Mouse (Mus musculus) adrenal gland, postnatal 36 days (tissue): ENCODE measurements at regions not wholly inside any gene's neighbourhood (a gene's known extent, or its start where the extent isn't known, plus 50 kb on each side); places are given as distances from the start of the nearest gene placed in this dataset.

Experiments
- DNase-seq, 2 experiments: peaks; one replicate each; pipeline ENCODE4 v3.0.0; 2021; ENCODE audit warnings: mixed read lengths in 1 of 2

DNA sequence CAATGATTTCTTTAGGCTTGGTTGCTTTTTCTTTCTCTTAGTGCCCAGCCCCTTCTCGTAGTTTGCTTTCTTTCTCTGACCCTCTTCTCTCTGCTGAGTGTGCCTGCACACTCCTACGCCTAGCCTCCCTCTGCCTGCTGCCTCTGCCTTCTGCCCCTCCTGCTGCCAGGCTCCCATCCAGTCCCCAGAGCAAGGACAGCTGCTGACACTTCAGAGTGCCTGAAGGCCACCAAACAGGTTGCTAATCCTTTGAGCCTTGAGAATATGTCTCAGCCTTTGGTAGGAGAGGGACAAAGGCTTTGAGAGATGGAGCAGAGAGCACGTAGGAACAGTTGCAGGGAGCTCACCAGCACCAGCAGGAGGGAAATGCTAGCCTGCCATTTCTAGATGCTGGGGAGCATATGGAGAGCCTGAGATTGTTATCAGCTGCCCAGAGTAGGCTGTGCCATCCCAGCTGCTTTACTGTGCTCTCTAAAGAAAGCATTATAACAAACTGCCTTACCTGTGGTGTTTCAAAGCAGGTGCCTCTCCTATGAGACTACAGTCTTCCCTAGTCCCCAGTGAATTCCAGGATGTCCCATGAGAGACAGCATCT lies 103.0 kb upstream of the Arrdc4 start:
- no peak for DNase-seq

GRCm38 (mm10) chr7:68844606-68845005 lies 95.6 kb upstream of the Arrdc4 start:
- DNase-seq = no peak

GRCm38 (mm10) chr7:68843374-68843773 lies 94.3 kb upstream of the Arrdc4 start:
- peak; percentile 39 to 44 for DNase-seq

DNA sequence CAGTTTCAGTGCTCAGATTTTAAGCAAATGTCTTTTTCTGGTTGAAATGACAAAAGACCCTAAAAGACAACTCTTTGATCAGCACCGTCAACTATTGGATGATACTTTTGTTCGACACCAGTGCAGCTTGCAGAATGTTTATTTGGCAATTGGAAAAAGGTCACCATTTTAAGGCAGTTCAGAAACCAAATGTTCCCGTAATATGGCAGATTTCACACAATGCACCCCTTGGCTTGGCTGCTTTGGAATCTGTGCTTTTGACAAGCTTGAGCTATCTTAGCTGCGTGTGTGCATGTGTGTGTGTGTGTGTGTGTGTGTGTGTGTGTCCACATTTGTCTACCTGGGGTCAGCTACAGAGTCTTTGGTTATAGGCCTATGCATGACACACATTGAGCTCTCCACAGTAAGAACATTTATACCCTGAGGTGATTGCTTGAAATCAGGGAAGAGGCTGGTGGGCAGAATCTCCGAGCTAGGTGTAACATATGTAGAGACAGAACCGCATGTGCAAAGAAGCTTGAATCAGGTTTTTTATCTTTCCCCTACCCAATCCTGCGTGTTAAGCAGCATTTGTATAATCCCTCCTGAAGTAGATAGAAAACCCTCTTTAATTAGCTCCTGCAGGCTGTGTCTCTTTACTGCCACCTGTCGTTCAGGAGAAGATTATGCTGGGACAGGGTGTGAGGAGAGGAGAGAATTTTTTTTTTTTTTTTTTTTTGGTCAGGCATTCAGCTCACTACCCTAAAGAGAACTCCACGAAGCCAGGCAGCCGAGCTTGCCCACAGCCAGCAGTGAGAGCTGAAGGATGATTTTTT lies 85.1 kb upstream of the Arrdc4 start:
- peak in 1 of 2 experiments; percentile 11 for DNase-seq

DNA sequence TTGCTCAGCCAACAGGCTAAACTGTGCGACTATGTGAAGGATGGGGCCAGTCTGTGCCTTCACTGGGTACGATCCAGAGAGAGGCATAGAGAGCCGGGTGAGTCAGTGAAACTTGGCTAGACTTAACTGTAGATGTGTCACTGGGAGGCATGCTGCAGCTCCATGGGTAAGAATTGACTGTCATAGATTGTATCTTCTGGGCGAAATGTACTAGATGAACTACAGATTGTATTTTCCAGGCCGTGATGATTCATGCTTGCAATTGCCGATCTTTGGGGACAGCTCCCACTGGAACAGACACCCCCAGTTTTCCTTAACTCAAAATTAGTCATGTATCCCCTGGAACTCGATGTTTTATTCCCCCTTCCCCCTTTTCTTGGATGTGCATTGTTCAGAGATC lies 84.5 kb upstream of the Arrdc4 start:
- DNase-seq = peak; percentile 42 to 66

DNA sequence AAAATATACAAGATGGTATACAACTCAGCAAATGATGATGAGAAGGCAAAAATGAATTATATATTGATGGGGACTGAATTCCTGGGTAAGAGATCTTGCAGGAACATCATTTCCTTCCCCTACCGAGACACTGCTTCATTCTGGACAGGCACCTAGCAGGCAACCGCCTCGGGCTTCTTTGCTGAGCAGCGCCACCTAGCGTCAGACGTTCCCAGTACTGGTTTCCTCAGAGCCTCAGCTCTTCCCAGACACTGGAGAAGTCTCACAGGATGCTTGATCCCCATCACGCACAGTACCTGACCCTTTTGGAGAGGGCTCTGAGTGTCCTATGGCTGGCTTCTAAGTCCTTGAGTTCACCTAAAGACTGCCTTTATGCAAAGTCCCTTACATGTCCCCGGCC lies 80.8 kb upstream of the Arrdc4 start:
- DNase-seq = peak; percentile 87 to 91

DNA sequence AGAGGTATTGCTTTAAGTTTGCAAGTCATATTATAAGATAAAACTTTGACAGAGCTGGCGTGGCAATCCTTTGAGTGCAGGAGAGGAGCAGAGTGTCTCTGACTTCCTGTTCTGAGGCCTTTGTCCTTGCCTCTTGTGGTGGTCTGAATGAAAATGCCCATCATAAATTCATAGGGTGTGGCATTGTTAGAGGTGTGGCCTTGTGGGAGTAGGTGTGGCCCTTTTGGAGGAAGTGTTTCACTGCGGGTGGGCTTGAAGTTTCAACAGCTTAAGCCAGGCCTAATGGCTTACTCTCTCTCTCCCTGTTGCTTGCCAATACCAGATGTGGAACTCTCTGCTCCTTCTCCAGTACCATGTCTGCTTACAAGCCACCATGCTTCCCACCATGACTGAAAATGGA lies 75.4 kb upstream of the Arrdc4 start:
- no peak for DNase-seq

DNA sequence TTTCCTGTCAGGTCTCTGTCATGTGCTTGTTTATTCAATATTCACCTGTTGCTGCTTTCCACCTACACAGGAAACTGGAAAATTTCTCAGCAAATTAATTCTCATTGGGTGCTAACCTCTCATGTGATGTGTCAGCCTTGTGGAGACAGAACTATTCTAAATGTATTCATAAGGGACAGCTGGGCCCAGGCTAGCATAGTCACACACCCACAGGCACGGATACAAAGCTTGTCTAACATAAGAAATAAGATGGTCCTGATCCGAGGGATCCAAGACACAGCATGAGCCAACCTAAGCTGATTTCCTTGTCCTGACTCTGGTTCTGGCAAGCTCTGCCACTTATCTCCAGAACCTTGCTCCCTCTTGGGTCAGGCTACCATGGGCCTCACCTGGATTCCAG lies 74.6 kb upstream of the Arrdc4 start:
- DNase-seq = no peak

GRCm38 (mm10) chr7:68823189-68823588 lies 74.1 kb upstream of the Arrdc4 start:
- peak; percentile 63 to 68 for DNase-seq

DNA sequence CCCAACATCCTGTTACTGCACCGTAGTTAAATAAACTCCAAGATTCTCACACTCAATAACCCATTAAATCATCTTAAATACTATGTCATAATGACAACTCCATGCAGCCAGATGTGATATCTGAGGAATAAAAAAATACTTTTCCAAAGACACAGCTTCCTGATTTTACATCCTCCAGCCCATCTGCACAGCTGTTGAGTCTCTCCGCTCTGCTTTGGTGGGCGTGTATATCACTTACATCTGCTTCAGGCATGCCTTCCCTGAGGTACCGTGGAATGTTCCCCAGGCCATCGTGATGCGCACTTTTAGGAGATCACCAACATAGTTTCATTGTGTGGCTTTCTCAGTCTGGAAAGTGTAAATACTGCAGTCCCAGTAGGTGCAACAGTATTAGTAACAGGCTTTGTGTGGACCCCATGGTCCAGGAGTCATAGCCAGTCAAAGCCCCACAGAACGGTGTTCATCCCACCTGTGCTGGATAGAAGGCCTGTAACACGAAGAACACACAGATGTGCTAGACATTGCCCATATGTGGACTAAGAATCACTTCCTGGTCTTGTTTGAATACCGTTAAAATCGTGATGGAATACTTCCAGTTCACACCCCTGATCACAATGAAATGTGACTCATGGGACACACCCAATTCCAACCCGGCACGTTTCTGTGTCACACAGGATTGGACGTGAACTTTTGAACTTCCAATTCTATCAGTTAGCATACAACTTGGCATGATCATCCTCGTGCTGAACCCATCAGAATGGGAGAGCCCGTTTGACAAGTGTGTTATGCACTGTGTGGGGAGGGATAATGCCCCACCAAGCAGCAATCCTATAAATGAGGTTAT lies 66.0 kb upstream of the Arrdc4 start:
- DNase-seq = no peak

DNA sequence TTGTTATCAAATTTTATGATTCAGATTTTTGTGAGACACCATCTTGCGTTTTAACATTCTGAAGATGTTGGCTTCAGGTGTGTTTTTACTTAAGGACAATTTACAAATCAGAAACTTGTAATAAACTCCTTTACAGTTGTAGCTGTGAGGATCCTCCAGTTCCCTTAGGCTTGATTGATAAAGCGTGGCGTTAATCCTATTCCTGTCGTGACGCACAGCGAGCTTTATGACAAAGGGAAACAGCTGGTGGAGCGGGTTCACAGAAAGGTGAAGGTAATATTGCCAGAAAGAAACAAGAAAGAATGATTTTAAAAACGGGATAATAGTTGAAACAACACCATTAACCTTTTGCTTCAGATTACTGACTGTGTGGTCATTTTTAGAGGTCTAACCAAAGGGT lies 60.7 kb upstream of the Arrdc4 start:
- DNase-seq = no peak
